Mouse (Mus musculus) kidney, postnatal 36 days (tissue): ENCODE results near the gene Ube4b.

Source experiments
- DNase-seq, 2 experiments: peaks; one replicate each; pipeline ENCODE4 v3.0.0; 2021 to 2022; ENCODE audit warnings: mixed read lengths in 2 of 2

The Ube4b gene

DNA sequence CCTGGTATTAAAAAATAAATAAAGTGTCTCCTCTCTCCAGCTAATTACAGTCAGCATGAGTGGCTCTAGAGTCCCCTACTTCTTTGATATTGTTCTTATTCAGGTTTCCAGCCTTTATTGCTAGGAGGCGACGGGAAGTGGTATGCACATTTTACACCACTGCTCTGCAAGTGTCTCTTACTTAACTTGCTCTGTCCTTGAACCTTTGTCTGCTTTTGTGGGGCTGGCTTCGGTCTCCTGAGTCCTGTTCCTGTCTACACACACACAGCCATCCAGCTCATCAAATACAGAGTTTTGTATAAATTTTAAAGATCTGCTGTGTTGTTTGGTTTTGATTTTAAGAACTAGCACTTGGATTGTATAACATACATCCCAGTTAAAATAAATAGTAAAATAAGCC lies 124.4 kb downstream of the Ube4b start:
- no peak for DNase-seq

DNA sequence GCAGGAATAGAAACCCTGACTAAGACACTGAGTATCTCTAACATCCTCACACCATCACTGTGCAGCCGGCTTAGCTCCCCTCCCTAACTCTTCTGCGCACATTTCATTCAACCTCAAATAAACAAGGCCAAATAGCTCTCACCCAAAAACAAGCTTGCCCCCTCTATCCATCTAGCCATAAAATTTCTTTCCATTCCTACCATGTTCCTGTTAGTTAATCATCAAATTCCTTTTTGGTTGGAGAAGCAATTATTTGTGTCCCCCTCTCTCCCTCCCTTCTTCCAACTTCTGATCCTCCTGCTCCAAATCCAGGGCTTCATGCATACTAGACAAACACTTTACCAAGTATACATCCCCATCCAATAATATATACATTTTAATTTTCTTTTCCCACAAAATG lies 130.0 kb downstream of the Ube4b start:
- no peak for DNase-seq

DNA sequence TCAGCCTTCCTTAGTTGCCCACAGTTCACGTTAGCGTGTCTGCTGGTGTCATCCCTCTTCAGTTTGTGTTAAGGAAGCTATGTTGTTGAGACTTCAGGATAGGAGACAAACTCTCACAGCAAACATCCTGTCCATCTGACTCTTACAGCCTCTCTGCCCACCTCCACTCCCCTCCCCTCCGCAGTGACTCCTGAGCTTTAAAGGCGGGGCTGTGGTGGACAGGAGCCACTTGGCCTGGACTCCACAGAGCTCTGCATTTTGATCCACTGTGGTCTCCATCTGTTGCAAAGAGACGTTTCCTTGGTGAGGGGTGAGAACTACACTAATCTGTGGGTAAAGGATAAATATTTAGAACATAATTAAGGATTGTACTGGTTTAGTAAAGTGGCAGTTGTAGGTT lies 133.6 kb downstream of the Ube4b start:
- no peak for DNase-seq

GRCm38 (mm10) chr4:149291061-149291460 lies 135.5 kb downstream of the Ube4b start:
- no peak for DNase-seq

DNA sequence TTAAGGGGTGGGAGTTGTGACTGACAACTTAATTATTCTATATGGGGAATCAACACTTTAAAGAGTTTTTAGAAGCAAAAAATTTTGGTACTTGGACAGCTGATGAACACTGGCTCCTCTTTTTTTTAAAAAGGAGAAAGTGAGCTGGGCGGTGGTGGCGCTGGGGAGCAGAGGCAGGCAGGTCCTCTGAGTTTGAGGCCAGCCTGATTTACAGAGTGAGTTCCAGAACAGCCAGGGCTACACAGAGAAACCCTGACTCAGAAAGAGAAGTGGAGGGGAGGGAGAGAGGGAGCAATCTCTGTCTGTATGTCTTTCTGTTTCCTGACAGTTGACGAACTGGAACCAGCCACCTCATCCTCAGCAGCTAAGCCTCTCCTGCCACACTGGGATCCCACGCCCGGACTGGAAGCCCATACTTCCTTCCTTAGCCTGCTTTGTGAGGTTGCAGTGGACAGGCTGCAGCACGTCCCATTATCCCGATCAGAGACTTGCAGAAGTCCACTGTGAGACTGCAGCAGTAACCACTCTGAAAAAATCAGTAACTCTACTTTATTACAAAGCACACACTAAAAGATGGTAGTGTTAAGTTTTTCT lies 136.3 kb downstream of the Ube4b start:
- no peak for DNase-seq

DNA sequence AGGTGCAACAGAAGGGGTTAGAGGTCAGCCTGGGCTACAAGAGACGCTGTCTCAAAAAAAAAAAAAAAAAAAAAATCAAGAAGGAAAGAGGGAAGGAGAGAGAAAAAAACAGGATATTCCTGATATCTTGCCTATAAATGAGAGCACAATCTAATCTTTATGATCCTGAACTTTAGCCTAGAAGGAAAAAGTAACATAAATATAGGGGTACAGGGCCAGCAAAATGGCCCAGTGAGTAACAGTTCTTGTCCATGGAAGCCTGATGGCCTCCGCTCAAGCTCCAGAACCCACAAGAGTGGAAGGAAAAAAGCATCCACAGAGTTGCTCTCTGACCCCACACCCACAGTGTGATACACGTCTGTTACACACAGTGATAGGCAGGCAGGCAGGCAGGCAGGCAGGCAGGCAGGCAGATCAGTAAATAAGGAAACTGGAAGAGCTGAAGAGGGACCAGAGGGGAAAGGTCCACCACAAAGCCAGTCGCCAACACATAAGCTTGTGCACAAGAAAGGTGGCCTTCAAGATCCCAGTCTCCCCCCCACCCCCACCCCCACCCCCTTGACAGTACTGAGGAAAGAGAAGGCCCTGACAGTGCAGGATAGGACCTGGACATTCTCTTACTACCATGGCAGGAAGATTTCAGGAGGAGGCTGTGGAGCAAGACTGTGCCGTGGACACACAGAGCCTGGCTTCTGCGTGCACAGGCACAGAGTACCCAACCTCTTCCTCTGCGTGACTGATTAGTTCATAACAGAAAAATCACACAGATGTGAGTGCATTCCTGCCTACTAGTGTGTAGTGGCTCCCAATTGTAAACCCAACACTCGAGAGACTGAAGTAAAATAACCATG lies 140.0 kb downstream of the Ube4b start:
- no peak for DNase-seq

GRCm38 (mm10) chr4:149285691-149286090 lies 140.9 kb downstream of the Ube4b start:
- DNase-seq, result no peak

- no peak for DNase-seq
Measured at GRCm38 (mm10) chr4:149283018-149283417, 143.5 kb downstream of the Ube4b start.

DNA sequence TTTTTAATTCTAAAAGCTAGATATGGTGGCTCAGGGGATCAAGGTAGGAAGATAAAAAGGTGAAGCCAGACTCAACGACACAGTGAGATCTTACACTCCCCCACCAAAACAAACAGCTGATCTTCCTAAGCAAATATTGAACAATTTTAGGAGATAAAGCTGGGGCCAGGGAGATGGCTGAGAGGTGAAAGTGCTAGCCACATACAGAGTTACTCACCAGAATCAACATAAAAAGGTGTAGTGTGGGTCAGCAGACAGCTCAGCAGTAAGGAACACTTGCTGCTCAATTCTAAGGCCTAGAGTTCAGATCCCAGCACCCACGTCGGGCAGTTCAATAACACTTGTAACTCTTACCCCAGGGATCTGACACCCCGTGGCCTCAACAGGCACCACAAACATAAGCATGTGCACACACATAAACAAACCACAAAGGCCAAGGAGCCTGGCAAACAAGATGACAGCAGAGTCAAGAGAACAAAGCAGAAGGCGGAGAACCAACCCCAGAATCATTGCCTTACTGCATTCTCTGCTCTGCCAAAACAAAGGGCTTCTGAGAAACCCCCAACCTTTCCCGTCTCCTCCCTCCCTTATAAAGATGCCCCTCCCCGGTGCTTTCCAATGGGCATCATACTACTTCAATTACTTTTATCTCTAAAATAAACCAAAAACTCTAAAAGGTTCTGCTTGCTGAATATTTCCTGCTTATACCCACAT lies 144.4 kb downstream of the Ube4b start:
- DNase-seq, result no peak
